Mouse (Mus musculus): ENCODE measurements at regions not wholly inside any gene's neighbourhood (a gene's known extent, or its start where the extent isn't known, plus 50 kb on each side); places are given as distances from the start of the nearest gene placed in this dataset.

GRCm38 (mm10) chr10:125895744-125896482 is 70.1 kb upstream of the Lrig3 start:
- DNase-seq, result no peak

- DNase-seq, result no peak
Observed at GRCm38 (mm10) chr10:125896646-125897045, 69.3 kb upstream of the Lrig3 start.

GRCm38 (mm10) chr10:125899504-125899903 is 66.5 kb upstream of the Lrig3 start:
- no peak for DNase-seq

- no peak for DNase-seq
Observed at GRCm38 (mm10) chr10:125900562-125900961, 65.4 kb upstream of the Lrig3 start.

- no peak for DNase-seq
Observed at GRCm38 (mm10) chr10:125902668-125903067, 63.3 kb upstream of the Lrig3 start.

GRCm38 (mm10) chr10:125912207-125912606 is 53.8 kb upstream of the Lrig3 start:
- DNase-seq, result no peak
